Mouse (Mus musculus) CD8-positive naive resting alpha-beta T cell, adult 2 months (primary cell): ENCODE data around the gene Trim65.

ENCODE experiments used
- DNase-seq, 2 experiments: peaks; one replicate each; pipeline ENCODE4 v3.0.0; 2022; ENCODE audit warnings: low read depth in 2 of 2, low spot score in 2 of 2

The Trim65 gene

DNA sequence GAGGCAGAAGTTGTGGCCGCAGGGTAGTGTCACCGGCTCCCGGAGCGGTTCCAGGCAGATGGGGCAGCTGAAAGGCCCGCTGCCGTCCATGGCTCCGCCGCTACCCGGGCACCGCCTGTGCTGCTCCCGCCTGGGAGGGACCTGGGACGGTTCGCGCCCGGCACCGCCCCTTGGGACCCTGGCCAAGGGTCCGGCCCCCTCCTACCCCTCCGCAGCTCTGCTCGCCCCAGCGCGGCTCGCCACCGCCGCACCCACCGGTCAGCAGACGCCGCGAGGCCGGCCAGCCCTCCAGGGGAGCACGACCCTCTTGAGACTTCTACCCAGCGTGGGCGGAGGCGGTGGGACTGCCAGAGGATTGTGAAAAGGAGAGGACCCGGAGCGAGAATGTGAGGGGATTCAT is 20.8 kb downstream of the Trim65 start:
- DNase-seq, result no peak

DNA sequence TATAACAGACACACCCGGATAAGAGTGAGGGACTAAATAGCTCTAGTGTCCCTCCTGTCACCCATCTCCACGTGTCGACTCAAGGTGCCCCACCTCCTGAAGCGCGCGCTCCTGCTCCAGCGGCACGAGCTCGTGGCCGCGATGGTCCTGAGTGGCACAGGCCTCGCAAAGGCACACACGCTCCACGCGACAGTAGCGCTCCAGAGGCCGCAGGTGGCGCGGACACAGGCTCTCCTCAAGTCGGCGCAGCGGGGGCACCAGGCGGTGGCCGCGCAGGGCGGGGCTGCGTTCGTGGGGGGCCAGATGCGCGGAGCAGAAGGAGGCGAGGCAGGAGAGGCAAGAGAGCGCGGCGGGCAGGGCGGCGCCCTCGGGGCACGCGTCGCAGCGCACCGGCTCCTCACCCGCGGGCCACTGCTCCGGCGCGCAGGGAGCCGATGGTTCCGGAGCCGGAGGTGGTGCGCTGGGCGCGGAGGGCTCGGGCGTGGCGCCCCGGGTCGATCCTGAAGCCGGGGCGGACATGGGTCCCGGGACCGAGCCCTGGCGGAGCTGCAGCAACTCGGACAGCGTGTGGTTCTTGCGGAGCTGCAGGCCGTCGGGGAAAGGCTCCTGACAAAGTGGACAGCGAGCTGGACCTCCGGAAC is 21.4 kb downstream of the Trim65 start:
- no peak for DNase-seq

DNA sequence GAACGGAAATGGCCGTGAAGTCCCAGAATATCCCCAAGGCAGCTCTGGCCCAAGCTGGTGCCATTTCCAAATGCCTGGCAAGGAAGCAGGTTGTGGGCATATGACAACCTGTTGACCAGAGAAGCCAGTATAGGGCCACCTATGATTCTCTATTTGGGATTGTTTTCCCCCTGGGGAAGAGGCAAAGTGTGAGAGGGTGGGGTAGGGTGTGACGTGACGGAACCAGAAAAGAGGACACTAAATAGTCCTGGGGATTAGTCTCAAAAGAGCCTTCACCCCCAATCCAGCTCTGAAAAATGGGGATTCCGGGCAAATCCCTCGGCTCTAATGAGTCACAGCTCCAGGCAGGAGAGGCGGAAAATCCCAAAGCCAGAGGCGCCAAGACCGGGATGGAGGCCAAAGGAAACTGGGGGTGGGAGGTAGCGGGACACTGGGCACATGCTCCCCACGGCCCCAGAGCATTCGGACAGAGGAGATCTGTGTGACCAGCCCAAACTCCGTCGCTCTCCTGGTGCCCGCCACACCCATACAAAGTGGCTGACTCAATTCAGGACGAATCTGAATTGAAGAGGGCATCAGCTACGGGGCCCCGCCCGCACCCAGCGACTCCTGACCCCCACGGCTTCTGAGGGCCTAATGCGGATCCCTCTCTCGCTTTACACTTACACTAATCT is 22.3 kb downstream of the Trim65 start:
- no peak for DNase-seq

DNA sequence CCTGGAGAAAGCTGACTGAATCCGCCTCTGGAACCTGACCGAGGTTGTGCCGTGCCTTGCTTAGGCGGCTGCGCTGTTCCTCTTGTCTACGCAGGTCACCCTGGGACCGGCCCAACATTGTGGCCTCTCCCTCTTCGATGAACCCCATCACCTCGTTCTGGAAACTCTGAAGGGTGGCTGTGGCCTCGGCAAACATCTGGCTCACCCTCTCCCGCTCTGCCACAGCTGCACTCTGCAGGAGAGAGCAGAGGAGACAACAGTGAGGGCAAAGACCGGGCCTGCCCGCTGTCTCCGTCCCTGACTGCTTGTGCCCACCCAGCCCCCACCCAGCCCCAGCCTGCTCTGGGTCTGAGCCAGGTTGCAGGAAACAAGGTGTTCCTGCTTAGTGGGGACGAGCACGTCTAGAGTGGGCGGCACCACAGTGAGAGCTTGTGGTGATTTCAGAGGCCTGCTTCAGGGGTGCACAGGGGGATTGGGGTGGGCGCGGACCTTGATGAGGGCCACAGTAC is 23.1 kb downstream of the Trim65 start:
- DNase-seq, result no peak

DNA sequence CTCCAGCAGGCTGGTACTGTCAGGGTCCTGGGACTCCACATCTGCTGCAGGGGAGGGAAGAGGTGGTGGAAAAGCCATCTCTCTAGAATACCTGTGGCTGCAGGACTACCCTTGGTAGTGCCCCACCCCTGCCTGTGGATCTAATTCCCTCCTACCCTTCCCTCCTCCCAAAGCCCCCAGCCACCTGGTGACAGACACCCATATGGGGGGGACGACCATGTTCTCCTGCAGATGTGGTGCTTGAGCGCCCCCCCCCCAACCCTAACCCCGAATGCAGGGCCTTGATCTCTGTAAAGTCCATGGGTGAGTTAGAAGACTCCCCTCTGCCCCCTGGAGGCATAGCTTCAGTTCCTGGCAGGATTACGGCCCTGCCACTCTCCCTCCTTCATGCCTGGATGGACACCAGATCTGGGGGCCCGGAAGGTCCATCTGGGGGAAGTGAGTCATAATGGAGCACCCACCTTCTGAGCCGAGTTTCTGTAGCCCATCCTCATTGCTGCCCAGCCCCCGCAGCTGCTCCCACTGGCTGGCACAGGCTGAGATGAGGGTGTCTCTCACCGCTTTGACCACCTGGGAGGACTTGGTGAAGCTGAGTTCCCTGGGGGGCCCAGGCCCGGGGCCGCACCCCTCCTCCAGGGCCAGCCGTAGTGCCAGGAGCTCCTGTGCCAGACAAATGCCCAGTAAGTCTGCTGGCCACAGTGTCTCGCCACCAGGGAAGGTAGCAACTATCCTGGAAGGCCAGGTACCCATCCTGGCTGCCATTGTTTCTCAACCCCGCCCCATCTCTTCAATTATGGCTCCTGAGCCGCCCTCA is 23.8 kb downstream of the Trim65 start:
- DNase-seq, result no peak

DNA sequence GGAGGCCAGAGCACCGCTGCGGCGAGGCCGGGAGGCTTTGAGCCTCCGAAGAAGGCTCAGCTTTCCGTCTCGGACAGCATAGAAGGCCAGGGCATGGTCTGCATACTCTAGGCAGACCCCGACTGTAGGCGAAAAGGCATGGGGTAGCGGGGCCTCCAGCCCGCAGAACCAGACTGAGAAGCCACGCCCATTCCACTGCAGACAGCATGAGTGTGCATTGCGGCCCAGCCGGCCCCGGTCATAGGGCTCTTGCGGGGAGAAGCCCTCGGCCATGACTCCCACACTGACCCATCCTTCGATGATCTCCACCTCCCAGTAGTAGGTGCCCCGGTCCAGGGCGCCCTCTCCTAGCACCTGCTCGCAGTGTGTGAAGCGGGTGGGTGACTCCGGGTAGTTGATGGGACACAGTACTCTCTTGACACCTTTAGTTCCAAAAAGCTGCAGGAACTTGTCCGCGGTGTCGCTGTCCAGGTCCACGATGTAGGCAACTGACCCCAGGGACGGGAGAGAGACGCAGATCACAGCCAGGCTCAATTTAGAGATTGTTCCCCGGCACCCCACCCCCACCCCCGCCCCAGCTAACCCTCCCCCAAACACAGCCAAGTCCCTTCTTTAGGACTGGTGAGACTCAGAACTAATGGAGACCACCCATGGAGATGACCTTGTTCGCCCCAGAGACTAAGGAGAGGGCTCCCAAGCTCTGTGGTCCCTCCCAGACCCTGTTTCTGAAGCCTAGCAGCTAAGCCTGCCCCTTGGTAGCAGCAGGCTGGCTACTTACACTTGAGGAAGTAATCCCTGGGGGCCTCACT is 24.6 kb downstream of the Trim65 start:
- DNase-seq, result no peak

DNA sequence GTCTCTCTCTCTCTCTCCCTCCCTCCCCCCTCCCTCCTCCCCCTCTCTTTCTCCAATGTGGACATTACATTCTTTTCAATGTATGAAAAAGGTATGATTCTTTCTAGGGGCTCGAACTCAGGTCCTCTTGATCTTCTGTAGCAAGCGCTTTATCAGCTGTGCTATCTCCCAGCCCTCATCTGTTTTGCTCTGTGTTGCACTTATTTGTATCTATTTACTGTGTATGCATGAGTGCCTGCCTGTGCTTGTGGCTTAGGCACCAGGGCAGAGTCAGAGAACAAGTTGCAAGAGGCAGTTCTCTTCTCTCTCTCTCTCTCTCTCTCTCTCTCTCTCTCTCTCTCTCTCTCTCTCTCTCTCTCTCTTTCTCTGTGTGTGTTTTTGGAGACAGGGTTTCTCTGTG is 25.9 kb downstream of the Trim65 start:
- no peak for DNase-seq

DNA sequence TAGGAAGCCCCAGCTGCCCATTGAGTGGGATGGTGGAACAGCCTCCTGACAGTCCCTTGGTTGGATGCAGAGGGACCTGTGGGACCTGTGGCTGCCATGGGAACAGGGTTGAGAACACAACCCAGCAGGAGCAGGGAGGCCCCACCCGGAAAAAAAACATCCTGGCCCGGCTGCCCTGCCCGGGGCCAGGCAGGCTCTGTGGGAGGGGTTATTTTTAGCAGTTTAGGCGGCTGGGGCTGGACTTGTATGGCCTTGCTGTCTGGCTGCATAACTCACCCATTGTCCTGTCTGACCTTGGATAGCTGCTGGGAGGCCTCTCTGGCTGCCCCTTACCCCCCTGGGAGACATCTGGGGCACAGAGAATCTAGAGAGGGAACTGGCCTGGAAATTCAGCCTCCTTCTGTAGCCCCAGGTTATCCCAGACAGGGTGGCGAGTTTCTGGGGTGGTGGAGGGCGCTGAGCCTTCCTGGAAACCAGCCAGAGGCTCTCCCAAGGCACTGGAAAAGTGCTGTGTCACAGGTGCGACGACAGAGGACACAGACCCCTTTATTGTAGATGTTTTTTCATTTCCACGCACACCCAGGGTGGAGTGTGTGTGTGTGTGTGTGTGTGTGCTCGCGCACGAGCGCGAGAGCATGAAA is 26.8 kb downstream of the Trim65 start:
- DNase-seq, result no peak

DNA sequence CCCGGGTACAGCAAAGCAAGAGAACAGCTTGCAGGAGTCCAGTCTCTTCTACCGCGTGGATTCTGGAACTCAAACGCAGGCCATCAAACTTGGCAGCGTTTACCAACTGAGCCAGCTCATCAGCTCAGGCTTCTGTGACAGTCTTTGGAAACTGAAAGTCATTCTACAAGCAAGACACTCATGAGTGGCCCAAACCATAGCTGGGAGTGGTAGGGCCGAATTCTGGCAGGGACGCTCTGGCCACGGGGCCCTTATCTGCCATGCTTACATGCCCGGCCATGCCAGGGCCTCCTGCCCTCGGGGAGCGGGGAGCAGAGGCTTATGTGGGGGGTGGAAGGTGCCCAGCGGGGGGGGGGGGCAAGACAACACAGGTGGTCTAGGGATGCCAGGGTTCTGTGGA is 27.4 kb downstream of the Trim65 start:
- DNase-seq, result no peak

DNA sequence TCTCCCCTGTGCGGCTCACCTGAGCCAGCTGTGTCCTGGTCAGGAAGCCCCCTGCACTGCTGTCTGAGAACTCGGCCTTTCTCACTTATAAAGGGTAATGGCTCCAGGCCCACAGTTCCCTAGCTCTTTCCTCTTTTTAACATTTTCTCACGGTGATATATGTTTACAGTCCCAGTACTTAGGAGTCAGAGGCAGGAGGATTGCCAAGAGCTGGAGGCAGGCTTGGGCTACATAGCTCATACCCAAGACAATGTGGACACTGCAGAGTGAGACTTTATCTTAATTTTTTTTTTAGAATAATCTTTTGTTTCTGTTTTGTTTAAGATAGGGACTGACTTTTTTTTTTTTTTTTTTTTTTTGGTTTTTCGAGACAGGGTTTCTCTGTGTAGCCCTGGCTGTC is 28.5 kb downstream of the Trim65 start:
- DNase-seq, result no peak

DNA sequence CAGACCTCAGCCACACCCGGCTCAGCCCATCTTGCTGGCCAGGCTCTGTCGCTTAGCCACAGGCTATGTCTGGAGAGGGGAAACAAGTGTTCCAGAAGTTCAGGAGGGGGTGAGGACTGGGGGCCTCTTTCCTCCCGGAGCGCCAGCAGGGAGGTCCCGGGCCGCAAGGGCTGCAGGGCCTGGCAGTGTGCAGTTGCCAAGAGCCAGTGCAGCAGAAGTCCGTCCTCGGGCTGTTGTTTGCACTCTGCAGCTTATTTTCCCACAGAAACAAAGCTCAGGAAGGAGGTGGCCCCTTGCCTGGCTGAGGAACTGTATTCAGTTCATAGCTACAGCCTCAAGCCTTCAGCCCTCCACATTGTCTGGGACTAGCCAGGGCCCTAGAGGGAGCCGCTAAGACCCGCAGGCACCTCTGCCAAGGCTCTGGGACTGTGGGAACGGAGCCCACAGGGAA is 29.0 kb downstream of the Trim65 start:
- DNase-seq, result no peak

DNA sequence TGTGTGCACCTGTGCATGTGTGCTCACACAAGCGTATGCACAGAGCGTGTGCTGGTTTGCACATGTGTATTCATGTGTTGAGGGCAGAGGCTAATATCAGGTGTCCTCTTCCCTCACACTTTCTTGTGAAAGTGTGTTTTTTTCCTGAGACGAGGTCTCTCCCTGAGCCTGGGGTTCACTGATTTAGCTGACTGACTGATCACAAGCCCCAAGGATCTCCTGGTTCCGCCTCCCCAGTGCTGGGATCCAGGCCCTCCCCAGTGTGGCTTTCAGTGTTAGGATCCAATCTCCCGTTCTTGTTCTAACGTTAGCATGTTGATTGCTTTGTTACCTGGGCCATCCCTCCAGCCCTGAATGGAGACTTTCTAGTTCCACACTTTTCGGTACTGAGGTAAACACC is 30.1 kb downstream of the Trim65 start:
- DNase-seq, result no peak

DNA sequence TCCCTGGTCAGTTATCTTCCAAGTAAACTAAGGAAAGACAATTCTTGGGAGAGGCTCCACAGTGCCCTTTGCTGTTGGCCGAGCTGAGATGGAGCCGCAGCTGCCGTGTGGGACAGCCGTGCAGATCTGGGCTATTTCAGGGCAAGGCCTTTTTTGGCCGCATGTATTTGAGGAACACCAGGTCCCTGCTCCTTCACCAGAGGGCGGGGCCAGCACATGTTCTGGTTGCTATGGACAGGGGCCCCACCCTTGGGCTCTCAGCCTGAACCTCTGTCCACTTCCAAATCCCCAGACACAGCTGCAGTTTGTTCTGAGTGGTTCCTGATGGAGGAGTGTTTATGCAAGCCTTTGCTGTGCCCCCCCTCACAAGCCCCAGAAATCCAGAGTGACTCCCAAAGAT is 30.5 kb downstream of the Trim65 start:
- no peak for DNase-seq

DNA sequence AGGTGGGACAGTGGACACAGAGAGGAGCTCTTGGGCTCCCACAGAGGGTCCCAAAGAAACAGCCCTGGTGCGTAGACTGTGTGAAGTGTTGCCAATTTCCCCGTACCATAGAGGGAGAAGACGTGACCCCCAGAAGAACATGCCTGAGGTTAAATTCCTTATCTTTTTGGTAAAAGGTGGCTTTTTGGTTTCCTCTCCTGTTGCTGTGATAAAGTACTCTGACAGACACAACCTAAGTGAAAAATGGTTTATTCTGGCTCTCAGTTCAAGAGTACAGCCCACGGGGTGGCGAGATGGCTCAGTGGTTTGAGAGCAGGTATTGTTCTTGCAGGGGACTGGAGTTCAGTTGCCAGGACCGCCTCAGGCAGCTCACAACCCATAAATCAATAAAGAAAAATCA is 31.5 kb downstream of the Trim65 start:
- DNase-seq, result no peak

DNA sequence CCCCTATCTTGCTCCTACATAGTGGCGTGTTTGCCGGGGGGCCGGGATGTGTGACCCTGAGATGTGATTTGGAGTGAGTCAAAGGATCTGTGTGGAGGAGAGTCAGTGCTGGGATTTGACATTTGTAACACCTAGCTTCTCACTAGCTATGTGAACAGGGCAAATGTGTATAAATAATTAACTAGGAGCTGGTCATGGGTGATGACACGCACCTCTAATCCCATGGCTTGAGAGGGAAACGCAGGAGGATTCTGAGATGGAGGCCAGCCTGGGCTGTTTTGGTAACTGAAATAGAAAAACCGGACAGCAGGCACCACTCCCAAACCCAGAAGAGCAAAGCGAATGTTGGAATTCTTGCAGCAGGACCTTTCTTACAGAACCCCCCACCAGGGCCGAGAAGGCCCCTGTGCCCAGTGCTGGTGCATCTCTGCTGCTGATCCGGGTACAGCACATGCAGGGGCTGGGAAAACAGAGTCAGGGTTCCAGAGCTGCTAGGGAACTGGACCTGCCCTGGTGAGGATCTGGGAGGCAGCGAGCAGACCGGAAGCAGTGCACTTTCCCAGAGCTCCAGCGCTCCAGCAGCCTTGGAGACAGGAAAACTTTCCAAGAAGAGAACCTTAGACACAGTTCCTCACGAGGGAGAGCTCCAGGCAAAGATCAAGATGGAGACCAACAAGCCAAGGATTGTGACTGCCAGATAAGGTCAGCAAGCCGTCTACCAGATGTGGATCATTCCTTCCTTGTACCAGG is 32.0 kb downstream of the Trim65 start:
- no peak for DNase-seq

DNA sequence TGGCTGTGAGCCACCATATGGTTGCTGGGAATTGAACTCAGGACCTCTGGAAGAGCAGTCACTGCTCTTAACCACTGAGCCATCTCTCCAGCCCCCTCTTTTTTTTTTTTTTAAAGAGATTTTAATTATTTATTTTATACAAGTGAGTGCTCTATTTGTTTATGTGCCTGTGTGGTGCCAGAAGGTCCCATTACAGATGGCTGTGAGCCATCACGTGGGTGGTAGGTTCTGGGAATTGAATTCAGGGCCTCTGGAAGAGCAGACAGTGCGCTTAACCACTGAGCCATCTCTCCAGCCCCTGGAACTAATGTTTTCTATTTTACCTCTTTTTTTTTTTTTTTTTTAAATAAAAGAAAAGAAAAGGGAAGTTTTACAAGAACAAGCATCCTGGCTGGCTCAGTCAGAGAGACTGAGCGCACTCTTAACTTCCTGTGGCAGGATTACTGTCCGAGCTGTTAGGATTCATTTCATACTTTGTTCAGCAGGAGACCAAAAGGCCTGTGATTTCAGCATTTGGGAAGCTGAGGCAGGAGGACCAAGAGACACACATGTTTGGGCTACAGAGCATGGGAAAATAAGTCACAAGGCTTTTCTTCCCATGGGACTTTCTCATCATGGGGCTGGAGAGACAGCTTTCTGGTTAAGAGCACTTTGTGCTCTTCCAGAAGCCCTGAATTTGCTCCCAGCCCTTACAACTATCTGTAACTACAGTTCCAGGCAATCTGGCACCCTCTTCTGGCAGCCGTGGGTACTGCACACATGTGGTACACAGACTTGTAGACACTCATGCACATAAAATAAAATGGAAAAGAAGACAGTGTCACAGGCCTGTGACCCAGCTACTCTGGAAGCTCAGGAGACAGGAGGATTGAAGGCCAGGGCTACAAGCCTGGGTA is 34.5 kb downstream of the Trim65 start:
- peak; percentile 36 to 53 for DNase-seq

DNA sequence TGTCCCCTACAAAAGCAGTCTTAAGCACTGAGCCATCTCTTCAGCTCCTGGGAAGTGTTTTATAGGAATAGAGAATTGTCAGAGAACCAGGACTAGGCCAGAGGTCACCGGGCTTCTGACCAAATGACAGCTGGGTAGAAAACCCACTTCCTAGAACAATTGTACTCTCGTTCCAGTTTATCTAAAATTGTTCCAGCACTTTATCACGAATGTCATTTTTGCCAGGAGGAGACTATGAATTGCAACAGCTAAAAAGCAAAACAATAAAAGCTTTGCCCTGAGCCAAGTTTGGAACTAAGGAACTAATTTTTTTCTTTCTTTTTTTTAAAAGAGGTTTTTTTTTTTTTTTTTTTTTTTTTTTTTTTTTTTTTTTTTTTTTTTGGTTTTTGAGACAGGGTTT is 35.4 kb downstream of the Trim65 start:
- DNase-seq, result no peak

DNA sequence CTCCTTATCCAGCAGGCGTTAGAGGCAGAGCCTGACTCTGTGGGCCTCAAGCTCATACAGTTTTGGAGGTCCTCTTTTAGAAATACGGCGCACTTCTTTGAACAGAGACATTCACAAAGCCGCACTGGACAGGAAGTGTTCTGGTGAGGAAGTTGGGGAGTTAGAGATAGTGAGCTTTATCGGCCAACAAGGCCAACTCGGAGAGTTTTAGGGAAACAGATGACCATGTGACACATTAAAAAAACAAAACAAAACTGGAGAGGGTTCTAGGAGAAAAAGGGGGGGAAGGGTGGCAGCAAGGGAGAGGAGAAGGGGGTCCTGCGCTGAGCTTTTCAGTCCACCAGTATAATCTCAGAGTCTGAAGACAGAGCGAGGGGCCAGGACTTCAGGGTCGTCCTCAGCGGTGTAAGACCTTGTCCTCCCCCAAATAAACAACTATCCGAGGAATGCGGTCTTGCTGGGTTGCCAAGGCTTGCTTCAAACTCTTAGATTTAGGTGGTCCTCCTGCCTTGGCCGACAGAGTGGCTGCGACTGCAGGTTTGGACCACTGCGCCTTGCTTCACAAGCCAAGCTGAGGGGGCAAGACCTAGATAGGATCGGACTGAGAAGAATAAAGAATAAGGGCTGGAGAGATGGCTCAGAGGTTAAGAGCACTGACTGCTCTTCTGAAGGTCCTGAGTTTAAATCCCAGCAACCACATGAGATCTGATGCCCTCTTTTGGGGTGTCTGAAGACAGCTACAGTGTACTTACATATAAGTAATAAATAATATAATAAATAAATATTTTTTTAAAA is 37.0 kb downstream of the Trim65 start:
- no peak for DNase-seq
